Mouse (Mus musculus) right cerebral cortex, postnatal 25 days (tissue): ENCODE results near the gene Ap1g1.
"Not testable (repeated sequence)": the region's sequence is repeated elsewhere in the genome, so short reads cannot be mapped to it uniquely, and the experiment has no call there.

Source experiments
- DNase-seq: peaks from one replicate; pipeline ENCODE4 v3.0.0; 2022

The Ap1g1 gene

GRCm38 (mm10) chr8:109868003-109868679 is 89.8 kb downstream of the Ap1g1 start, which contains the start of gene Phlpp2:
Gene Phlpp2 (plus strand): TSS chr8:109868542.
- peak; percentile 94 for DNase-seq

- peak; percentile 75 for DNase-seq
Measured at GRCm38 (mm10) chr8:109868680-109869361, 90.5 kb downstream of the Ap1g1 start.

DNA sequence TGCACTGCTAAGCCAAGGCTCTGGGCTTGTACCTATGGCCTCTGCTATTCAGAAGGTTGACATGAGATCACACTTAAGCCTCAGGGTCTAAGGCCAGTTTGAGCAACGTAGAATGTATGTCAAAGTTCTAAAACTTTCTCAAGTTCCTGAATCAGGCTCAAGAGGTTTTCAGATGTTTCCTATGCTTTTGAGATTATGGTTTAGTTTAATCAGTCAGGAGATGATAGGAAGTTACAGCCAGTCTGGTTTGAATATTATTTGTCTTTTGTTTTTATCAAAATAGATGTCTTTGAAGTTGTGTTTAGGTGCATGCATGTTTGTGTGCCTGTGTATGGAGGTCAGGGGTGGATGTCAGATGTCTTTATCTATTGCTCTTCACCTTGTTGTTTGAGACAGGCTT is 92.7 kb downstream of the Ap1g1 start:
- no peak for DNase-seq

- DNase-seq = not testable (repeated sequence)
Measured at GRCm38 (mm10) chr8:109873800-109874199, 95.4 kb downstream of the Ap1g1 start.

GRCm38 (mm10) chr8:109880012-109880662 is 101.8 kb downstream of the Ap1g1 start:
- no peak for DNase-seq

GRCm38 (mm10) chr8:109885294-109885693 is 106.9 kb downstream of the Ap1g1 start:
- no peak for DNase-seq

- no peak for DNase-seq
Measured at GRCm38 (mm10) chr8:109889211-109889610, 110.9 kb downstream of the Ap1g1 start.

GRCm38 (mm10) chr8:109890794-109891585 is 112.6 kb downstream of the Ap1g1 start:
- no peak for DNase-seq

- DNase-seq = no peak
Measured at GRCm38 (mm10) chr8:109894636-109895035, 116.3 kb downstream of the Ap1g1 start.

- DNase-seq = no peak
Measured at GRCm38 (mm10) chr8:109895355-109895754, 117.0 kb downstream of the Ap1g1 start.

GRCm38 (mm10) chr8:109902379-109902778 is 124.0 kb downstream of the Ap1g1 start:
- DNase-seq = no peak

- peak; percentile 10 for DNase-seq
Measured at GRCm38 (mm10) chr8:109903909-109904469, 125.6 kb downstream of the Ap1g1 start.

DNA sequence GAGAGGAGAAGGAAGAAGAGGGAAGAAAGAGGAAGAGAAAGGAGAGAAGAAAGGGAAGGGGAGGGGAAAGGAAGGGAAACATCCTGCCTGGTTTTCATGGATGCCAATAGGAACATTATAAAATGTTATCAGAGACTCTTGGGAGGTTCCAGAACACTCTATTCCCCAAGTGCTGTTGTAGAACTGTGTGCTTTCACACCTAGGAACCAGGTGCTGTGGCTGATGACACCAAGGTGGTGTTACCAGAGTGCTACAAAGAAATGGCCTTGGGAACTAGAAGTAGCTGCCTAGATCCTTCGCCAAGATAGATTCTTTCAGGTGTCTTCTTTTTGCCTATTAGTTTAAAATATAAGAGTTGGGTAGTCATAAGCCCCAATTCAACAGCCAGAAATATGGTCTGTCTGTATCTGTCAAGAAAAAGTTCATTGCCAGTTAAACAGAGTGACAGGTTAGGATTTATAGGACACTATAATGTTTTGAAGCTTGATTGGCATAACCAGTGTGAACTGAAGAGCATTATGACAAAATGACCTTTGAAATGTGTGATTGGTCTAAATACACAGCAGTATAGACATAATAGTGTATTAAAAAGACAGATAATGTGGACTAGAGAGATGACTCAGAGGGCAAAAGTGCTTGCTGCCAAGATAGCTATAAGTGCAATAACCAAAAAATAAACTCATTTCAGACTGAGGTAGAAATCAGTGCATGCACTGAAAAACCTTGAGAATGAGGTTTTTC is 126.7 kb downstream of the Ap1g1 start:
- no peak for DNase-seq

DNA sequence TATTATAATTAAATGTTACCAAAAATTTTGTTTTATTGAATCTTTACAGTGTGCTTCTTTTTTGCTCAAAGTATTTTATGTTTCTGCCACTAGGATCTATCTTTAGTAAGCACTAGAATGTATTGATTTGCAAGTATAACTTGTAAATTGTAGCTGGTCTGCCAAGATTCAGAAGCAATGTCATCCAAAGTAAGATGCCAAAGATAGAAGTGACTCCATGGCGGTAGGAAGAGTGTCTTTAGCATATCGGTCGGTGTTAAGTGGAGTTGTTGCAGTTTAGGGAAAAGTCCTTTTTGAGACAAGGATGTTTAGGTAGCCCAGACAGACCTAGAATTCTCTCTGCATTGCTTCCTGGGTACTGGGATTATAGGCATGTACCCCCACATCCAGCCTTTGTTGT is 128.6 kb downstream of the Ap1g1 start:
- no peak for DNase-seq

- no peak for DNase-seq
Measured at GRCm38 (mm10) chr8:109907376-109907775, 129.0 kb downstream of the Ap1g1 start.
